Mouse (Mus musculus) hindbrain, embryonic 13.5 days (tissue): ENCODE results near the gene Rpl7l1. TPM values are rescaled to one million over a fixed set of nuclear protein-coding genes. Genes with fewer than 3 reads are reported as not detected.
A peak's percentile ranks its signal among the peaks of the same experiment; 100 is the strongest.

Source experiments
- ATAC-seq: fragments of 200-750 bp; cut with Nextera tagmentation; 2 replicates; pipeline ENCODE4 v1.8.0; 2017; ENCODE audit warnings: moderate TSS enrichment; ENCODE audit not compliant: low FRiP score
- H3K27ac ChIP-seq: fragments of 300-500 bp; sonication (generic); 2 replicates; pipeline ENCODE4 v1.5.1; 2015; ENCODE audit warnings: inconsistent platforms, mild to moderate bottlenecking, moderate library complexity
- H3K27me3 ChIP-seq: fragments of 300-500 bp; sonication (generic); 2 replicates; pipeline ENCODE4 v1.6.1; 2015; ENCODE audit warnings: mild to moderate bottlenecking, inconsistent platforms
- H3K36me3 ChIP-seq: fragments of 300-500 bp; sonication (generic); 2 replicates; pipeline ENCODE4 v1.6.1; 2015; ENCODE audit warnings: mild to moderate bottlenecking, inconsistent platforms
- H3K4me1 ChIP-seq: fragments of 300-500 bp; sonication (generic); replicated peaks from 2 replicates; pipeline ENCODE4 v1.6.1; 2015; ENCODE audit warnings: inconsistent platforms
- H3K4me2 ChIP-seq: fragments of 300-500 bp; sonication (generic); 2 replicates; pipeline ENCODE4 v1.6.1; 2015; ENCODE audit warnings: inconsistent platforms, mild to moderate bottlenecking, moderate library complexity
- H3K4me3 ChIP-seq: fragments of 300-500 bp; sonication (generic); 2 replicates; pipeline ENCODE4 v1.5.1; 2015; ENCODE audit warnings: mild to moderate bottlenecking, inconsistent platforms
- H3K9ac ChIP-seq: fragments of 300-500 bp; sonication (generic); 2 replicates; pipeline ENCODE4 v1.6.1; 2015; ENCODE audit warnings: mild to moderate bottlenecking, inconsistent platforms
- H3K9me3 ChIP-seq: fragments of 300-500 bp; sonication (generic); 2 replicates; pipeline ENCODE4 v1.6.1; 2016; ENCODE audit warnings: inconsistent platforms
- WGBS: fragments of 180-500 bp; shearing (Covaris S2); methylation state at CpG from one replicate; pipeline ENCODE4 v1.1.7; 2015; 5-methylcytosine and 5-hydroxymethylcytosine counted together
- polyA plus RNA-seq: library from polyadenylated mRNA; unstranded; fragments of >200 nt; fragmentation: Nextera tagmentation; extraction: Ambion mirVana; gene quantifications from 2 replicates; pipeline ENCODE4 v1.2.1, GENCODE M21; 2015

Gene Rpl7l1
- polyA plus RNA-seq, 1 experiment from 2014 or later = 113 TPM

DNA sequence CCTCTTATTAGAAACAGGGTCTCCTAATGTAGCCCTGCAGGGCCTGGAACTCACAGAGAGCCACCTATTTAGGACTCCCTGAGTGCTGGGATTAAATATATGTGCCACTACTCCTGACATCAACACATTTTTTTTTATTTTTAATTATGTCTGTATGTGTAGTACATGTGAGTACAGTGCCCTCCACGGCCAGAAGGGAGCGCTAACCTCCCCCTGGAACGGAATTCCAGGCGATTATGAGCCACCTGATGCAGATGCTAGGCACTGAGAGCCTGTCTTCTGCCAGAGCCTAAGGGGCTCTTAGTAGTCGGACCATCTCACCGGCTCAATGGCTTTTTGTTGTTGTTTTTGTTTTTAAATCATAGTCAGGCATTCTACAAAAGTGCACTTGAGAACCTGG, 54.5 kb downstream of the Rpl7l1 start:
- Histone ChIP-seq H3K9ac (no peak overlapping the region), H3K27me3 (peaks cover 21% of the 10 kb centered on the region), H3K4me3 (no peak overlapping the region), H3K9me3 (no peaks in the 10 kb centered on the region), H3K36me3 (peaks cover 34% of the 10 kb centered on the region), H3K4me2 (no peak overlapping the region), H3K27ac (no peak overlapping the region), H3K4me1 (0 out of 2 replicates have a peak, but pooled peaks cover 4% of the 10 kb centered on the region)
- 44% methylated on average over 6 of the region's 6 CpGs for WGBS
- no peak for ATAC-seq

DNA sequence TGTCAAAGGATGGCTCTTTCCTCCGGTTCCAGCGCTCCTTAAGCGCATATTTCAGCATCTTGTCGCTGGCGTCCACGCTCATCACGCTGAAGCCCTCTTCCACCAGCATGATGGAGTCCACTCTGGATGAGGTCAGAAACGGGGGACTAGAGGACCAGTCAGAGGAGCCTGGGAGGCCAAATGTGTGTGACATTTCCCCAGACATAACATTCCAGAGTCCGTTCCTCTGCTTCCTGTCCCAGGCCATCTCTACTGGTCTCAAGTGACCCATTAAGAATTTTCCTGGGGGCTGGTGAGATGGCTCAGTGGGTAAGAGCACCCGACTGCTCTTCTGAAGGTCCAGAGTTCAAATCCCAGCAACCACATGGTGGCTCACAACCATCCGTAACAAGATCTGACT, 55.2 kb downstream of the Rpl7l1 start:
- no peak overlapping the region for H3K27ac ChIP-seq
- H3K4me1 ChIP-seq = 0 out of 2 replicates have a peak, but pooled peaks cover 4% of the 10 kb centered on the region
- peaks cover 21% of the 10 kb centered on the region for H3K27me3 ChIP-seq
- peaks cover 39% of the 10 kb centered on the region for H3K36me3 ChIP-seq
- H3K9ac ChIP-seq = no peak overlapping the region
- no peak overlapping the region for H3K4me2 ChIP-seq
- no peak for ATAC-seq
- H3K9me3 ChIP-seq = no peaks in the 10 kb centered on the region
- WGBS = 89% methylated on average over 11 of the region's 11 CpGs
- no peak overlapping the region for H3K4me3 ChIP-seq

DNA sequence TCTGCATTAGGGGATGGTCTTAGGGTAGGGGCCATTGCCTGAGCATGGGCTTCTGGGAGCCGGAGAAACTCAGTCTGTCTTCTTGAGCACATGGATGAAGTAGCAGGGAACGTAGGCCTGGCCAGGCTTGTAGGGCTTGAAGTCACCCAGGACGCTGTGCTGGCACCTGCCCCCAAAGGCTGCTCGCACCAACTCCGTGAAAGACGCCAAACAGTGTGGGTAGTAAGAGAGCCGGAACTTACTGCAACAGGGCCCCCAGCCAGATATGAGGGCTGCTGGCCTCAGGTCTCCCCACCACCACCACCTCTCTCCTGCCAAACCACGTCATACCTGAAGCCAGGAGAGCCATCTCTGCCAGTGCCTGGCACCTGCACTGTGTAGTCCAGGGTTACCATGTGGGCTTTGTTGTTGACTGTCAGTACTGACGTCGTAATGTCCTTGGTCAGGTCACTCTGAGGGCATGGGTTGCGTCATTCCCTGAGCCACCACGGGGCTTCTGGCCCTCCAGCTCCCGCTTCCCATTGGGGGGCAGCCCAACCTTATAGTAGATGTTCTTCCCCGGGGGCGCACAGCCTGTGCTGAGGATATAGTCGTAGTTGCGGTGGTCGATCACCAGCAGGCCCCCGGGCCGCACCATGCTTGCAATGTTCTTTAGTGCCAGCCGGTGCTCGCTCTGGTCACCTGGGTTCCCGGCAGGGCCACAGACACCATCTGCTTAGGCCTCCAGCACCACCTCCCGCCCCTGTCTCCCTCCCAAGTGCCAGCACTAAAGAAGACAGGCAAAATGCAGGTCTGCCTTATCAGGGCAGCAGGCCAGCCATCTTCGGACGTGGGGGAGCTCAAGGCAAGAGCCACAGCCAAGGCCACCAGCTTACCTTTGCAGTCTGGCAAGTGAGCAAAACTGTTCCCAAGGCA, 56.5 kb downstream of the Rpl7l1 start:
- no peaks in the 10 kb centered on the region for H3K9me3 ChIP-seq
- H3K27me3 ChIP-seq = peaks cover 21% of the 10 kb centered on the region
- no peak overlapping the region for H3K9ac ChIP-seq
- H3K4me2 ChIP-seq = no peak overlapping the region
- WGBS = 92% methylated on average over 26 of the region's 26 CpGs
- no peak overlapping the region for H3K27ac ChIP-seq
- peaks cover 52% of the 10 kb centered on the region for H3K36me3 ChIP-seq
- no peak for ATAC-seq
- H3K4me1 ChIP-seq = 0 out of 2 replicates have a peak, but pooled peaks cover 4% of the 10 kb centered on the region
- no peak overlapping the region for H3K4me3 ChIP-seq

DNA sequence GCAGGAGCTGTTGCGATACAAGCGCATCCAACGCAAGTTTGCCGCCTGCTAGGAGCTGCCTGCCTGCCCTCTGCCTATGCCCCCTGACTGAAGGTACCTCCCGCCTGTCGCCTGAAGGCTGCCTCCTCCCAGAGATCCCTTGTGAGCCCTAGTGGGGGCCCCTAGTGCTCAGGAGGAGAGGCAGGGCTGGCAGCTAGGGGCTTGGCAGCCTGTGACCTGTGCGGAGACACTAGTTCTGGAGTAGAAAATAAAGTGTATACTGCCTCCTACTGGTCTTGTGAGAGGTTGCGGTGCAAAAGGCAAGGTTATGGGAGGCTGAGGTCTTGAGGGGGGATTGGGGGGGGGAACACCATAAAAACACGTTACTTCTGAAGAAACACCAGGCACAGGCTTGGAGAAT, 57.2 kb downstream of the Rpl7l1 start:
- no peaks in the 10 kb centered on the region for H3K9me3 ChIP-seq

DNA sequence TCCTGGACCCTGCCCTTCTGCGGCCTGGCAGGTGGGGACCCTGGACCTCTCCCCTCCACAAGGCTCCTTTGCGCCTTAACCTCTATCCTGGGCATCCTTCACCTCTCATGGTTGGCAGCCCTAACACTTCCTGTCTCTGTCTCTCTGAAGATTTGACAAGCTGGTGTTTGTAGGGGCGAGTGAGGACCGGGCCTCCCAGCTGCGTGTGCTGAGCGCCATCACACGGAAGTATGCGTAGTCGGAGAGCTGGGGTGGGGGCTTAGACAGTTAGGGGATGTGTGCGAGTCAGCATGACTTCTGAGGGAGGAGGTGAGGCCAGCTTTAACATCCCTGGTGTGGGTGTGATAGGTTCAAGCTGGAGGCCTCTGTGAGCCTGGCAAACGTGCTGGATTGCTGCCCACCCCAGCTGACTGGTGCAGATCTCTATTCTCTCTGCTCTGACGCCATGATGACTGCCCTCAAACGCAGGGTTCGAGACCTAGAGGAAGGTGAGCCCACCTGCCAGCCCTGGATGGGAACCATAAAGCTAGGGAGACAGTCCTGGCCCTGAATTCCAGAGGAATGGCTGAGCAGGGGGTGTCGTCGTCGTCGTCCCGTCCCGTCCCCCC, 57.9 kb downstream of the Rpl7l1 start:
- H3K4me3 ChIP-seq = no peak overlapping the region
- H3K27me3 ChIP-seq = peaks cover 19% of the 10 kb centered on the region
- H3K9ac ChIP-seq = no peak overlapping the region
- ATAC-seq = no peak
- no peak overlapping the region for H3K4me2 ChIP-seq
- H3K27ac ChIP-seq = no peak overlapping the region
- peaks cover 63% of the 10 kb centered on the region for H3K36me3 ChIP-seq
- H3K4me1 ChIP-seq = 0 out of 2 replicates have a peak, but pooled peaks cover 4% of the 10 kb centered on the region
- no peaks in the 10 kb centered on the region for H3K9me3 ChIP-seq
- 86% methylated on average over 17 of the region's 20 CpGs for WGBS

More for the DNA sequence above, 57.2 kb downstream of the Rpl7l1 start:
- Histone ChIP-seq H3K4me3 (no peak overlapping the region), H3K9ac (peak overlapping the region; percentile 25; the same call in 1 of the 2 replicates), H3K27ac (no peak overlapping the region), H3K4me2 (no peak overlapping the region), H3K4me1 (0 out of 2 replicates have a peak, but pooled peaks cover 4% of the 10 kb centered on the region), H3K27me3 (peaks cover 21% of the 10 kb centered on the region), H3K36me3 (peaks cover 59% of the 10 kb centered on the region)
- ATAC-seq = no peak
- WGBS = 53% methylated on average over 9 of the region's 9 CpGs

Other genes with a start within 250 kb of the Rpl7l1 start
- 17.1 and 21.6 TPM in 2 replicates for gene Cul9, start 236.3 kb downstream of the Rpl7l1 start, polyA plus RNA-seq
- gene Srf, start 226.5 kb downstream of the Rpl7l1 start, polyA plus RNA-seq = 4.6 and 4.8 TPM in 2 replicates
- 39.9 and 40.7 TPM in 2 replicates for gene Ptk7, start 153.2 kb downstream of the Rpl7l1 start, polyA plus RNA-seq
- 45.1 and 45.9 TPM in 2 replicates for gene Klc4, start 136.7 kb downstream of the Rpl7l1 start, polyA plus RNA-seq
- 73.5 and 75.6 TPM in 2 replicates for gene Mrpl2, start 136.4 kb downstream of the Rpl7l1 start, polyA plus RNA-seq
- gene Cul7, start 132.3 kb downstream of the Rpl7l1 start, polyA plus RNA-seq = 40.0 and 41.2 TPM in 2 replicates
- 52.3 and 56.2 TPM in 2 replicates for gene Rrp36, start 108.3 kb downstream of the Rpl7l1 start, polyA plus RNA-seq
- gene Mea1, start 103.9 kb downstream of the Rpl7l1 start, polyA plus RNA-seq = 257 and 261 TPM in 2 replicates
- 162 and 164 TPM in 2 replicates for gene Klhdc3, start 101.8 kb downstream of the Rpl7l1 start, polyA plus RNA-seq
- gene Ppp2r5d, start 77.6 kb downstream of the Rpl7l1 start, polyA plus RNA-seq = 78.2 and 79.7 TPM in 2 replicates
- gene Pex6, start 71.2 kb downstream of the Rpl7l1 start, polyA plus RNA-seq = 24.4 and 24.7 TPM in 2 replicates
- 0.90 and 1.5 TPM in 2 replicates for gene Gnmt, start 53.5 kb downstream of the Rpl7l1 start, polyA plus RNA-seq
- 66.1 and 67.1 TPM in 2 replicates for gene Cnpy3, start 30.5 kb downstream of the Rpl7l1 start, polyA plus RNA-seq
- gene Ptcra, start 19.0 kb downstream of the Rpl7l1 start, polyA plus RNA-seq = 0.26 and 0.40 TPM in 2 replicates
- 49.4 and 58.4 TPM in 2 replicates for gene 2310039H08Rik, start 10.0 kb downstream of the Rpl7l1 start, polyA plus RNA-seq
- 5.9 and 7.8 TPM in 2 replicates for gene Bicral, start 75.8 kb upstream of the Rpl7l1 start, polyA plus RNA-seq
- gene Tbcc, start 108.0 kb upstream of the Rpl7l1 start, polyA plus RNA-seq = 58.7 and 63.7 TPM in 2 replicates
- not detected in 2 replicates for gene Prph2, start 127.8 kb upstream of the Rpl7l1 start, polyA plus RNA-seq
- 14.8 and 16.2 TPM in 2 replicates for gene Ubr2, start 227.9 kb upstream of the Rpl7l1 start, polyA plus RNA-seq